Mouse (Mus musculus): ENCODE results near the gene Dync2h1. TPM values are rescaled to one million over a fixed set of nuclear protein-coding genes. Genes with fewer than 3 reads are reported as not detected.
"Not testable (repeated sequence)": the region's sequence is repeated elsewhere in the genome, so short reads cannot be mapped to it uniquely, and the experiment has no call there.

Gene Dync2h1
- polyA plus RNA-seq, 1 experiment from 2014 or later, result 6.3 TPM

GRCm38 (mm10) chr9:6958311-6958710, 225.9 kb downstream of the Dync2h1 start:
- no peak for ATAC-seq (ENCODE audit: insufficient number of reproducible peaks, insufficient read depth, low FRiP score, low read depth)
- H3K9me3 ChIP-seq (ENCODE audit: control insufficient read depth, low read length), result no peaks in the 10 kb centered on the region
- 65% methylated on average over 2 of the region's 2 CpGs for WGBS

GRCm38 (mm10) chr9:6927399-6928035, 256.7 kb downstream of the Dync2h1 start:
- Histone ChIP-seq H3K9ac (ENCODE audit: low read length) (no peak overlapping the region), H3K9me3 (ENCODE audit: control insufficient read depth, low read length) (no peaks in the 10 kb centered on the region), H3K4me3 (ENCODE audit: control insufficient read depth in 1 of 2, insufficient read depth in 1 of 2, low read depth in 1 of 2, low read length in 2 of 2) (no peak overlapping the region), H3K4me2 (ENCODE audit: low read length) (no peak overlapping the region), H3K4me1 (ENCODE audit: control insufficient read depth in 2 of 2, insufficient read depth in 2 of 2, low read length in 2 of 2) (no peaks in the 10 kb centered on the region), H3K36me3 (ENCODE audit: control insufficient read depth, insufficient read depth, low read length) (no peaks in the 10 kb centered on the region), H3K27ac (replicated peaks in 1 of 2; ENCODE audit: control insufficient read depth in 1 of 2, insufficient read depth in 1 of 2, low read depth in 2 of 2, low read length in 2 of 2) (no peak overlapping the region), H3K27me3 (ENCODE audit: control insufficient read depth, insufficient read depth, low read length) (no peaks in the 10 kb centered on the region)
- 40% methylated on average over 1 of the region's 1 CpGs for WGBS
- ATAC-seq (ENCODE audit: insufficient number of reproducible peaks, insufficient read depth, low FRiP score, low read depth), result no peak

More at GRCm38 (mm10) chr9:6958311-6958710, 225.9 kb downstream of the Dync2h1 start:
- no peaks in the 10 kb centered on the region for H3K36me3 ChIP-seq (ENCODE audit: control insufficient read depth, insufficient read depth, low read length)
- no peak overlapping the region for H3K4me3 ChIP-seq (ENCODE audit: control insufficient read depth in 1 of 2, insufficient read depth in 1 of 2, low read depth in 1 of 2, low read length in 2 of 2)
- no peak overlapping the region for H3K9ac ChIP-seq (ENCODE audit: low read length)
- no peaks in the 10 kb centered on the region for H3K4me1 ChIP-seq (ENCODE audit: control insufficient read depth in 2 of 2, insufficient read depth in 2 of 2, low read length in 2 of 2)
- no peaks in the 10 kb centered on the region for H3K27me3 ChIP-seq (ENCODE audit: control insufficient read depth, insufficient read depth, low read length)
- no peak overlapping the region for H3K27ac ChIP-seq (replicated peaks in 1 of 2; ENCODE audit: control insufficient read depth in 1 of 2, insufficient read depth in 1 of 2, low read depth in 2 of 2, low read length in 2 of 2)
- no peak overlapping the region for H3K4me2 ChIP-seq (ENCODE audit: low read length)

- Histone ChIP-seq H3K4me3 (ENCODE audit: control insufficient read depth in 1 of 2, insufficient read depth in 1 of 2, low read depth in 1 of 2, low read length in 2 of 2) (no peak overlapping the region), H3K9me3 (ENCODE audit: control insufficient read depth, low read length) (no peaks in the 10 kb centered on the region), H3K27ac (replicated peaks in 1 of 2; ENCODE audit: control insufficient read depth in 1 of 2, insufficient read depth in 1 of 2, low read depth in 2 of 2, low read length in 2 of 2) (no peak overlapping the region), H3K36me3 (ENCODE audit: control insufficient read depth, insufficient read depth, low read length) (no peaks in the 10 kb centered on the region), H3K4me1 (ENCODE audit: control insufficient read depth in 2 of 2, insufficient read depth in 2 of 2, low read length in 2 of 2) (no peaks in the 10 kb centered on the region), H3K4me2 (ENCODE audit: low read length) (no peak overlapping the region), H3K9ac (ENCODE audit: low read length) (no peak overlapping the region), H3K27me3 (ENCODE audit: control insufficient read depth, insufficient read depth, low read length) (no peaks in the 10 kb centered on the region)
- 94% methylated on average over 1 of the region's 1 CpGs for WGBS
- no peak for ATAC-seq (ENCODE audit: insufficient number of reproducible peaks, insufficient read depth, low FRiP score, low read depth)
Observed at GRCm38 (mm10) chr9:6913471-6913870, 270.8 kb downstream of the Dync2h1 start.

GRCm38 (mm10) chr9:6910537-6910936, 273.7 kb downstream of the Dync2h1 start:
- H3K4me2 ChIP-seq (ENCODE audit: low read length), result 0 out of 2 replicates have a peak overlapping the region, but pooled peaks have one; percentile 18
- H3K27ac ChIP-seq (replicated peaks in 1 of 2; ENCODE audit: control insufficient read depth in 1 of 2, insufficient read depth in 1 of 2, low read depth in 2 of 2, low read length in 2 of 2); H3K4me1 ChIP-seq (ENCODE audit: control insufficient read depth in 2 of 2, insufficient read depth in 2 of 2, low read length in 2 of 2); H3K9ac ChIP-seq (ENCODE audit: low read length); H3K9me3 ChIP-seq (ENCODE audit: control insufficient read depth, low read length); ATAC-seq (ENCODE audit: insufficient number of reproducible peaks, insufficient read depth, low FRiP score, low read depth); H3K4me3 ChIP-seq (ENCODE audit: control insufficient read depth in 1 of 2, insufficient read depth in 1 of 2, low read depth in 1 of 2, low read length in 2 of 2); H3K36me3 ChIP-seq (ENCODE audit: control insufficient read depth, insufficient read depth, low read length); H3K27me3 ChIP-seq (ENCODE audit: control insufficient read depth, insufficient read depth, low read length): not testable (repeated sequence)
- WGBS, result 47% methylated on average over 4 of the region's 4 CpGs

- no peaks in the 10 kb centered on the region for H3K36me3 ChIP-seq (ENCODE audit: control insufficient read depth, insufficient read depth, low read length)
- H3K27ac ChIP-seq (replicated peaks in 1 of 2; ENCODE audit: control insufficient read depth in 1 of 2, insufficient read depth in 1 of 2, low read depth in 2 of 2, low read length in 2 of 2), result no peak overlapping the region
- no peak overlapping the region for H3K4me3 ChIP-seq (ENCODE audit: control insufficient read depth in 1 of 2, insufficient read depth in 1 of 2, low read depth in 1 of 2, low read length in 2 of 2)
- no peaks in the 10 kb centered on the region for H3K4me1 ChIP-seq (ENCODE audit: control insufficient read depth in 2 of 2, insufficient read depth in 2 of 2, low read length in 2 of 2)
- no peaks in the 10 kb centered on the region for H3K9me3 ChIP-seq (ENCODE audit: control insufficient read depth, low read length)
- no peak overlapping the region for H3K9ac ChIP-seq (ENCODE audit: low read length)
- ATAC-seq (ENCODE audit: insufficient number of reproducible peaks, insufficient read depth, low FRiP score, low read depth), result no peak
- 73% methylated on average over 1 of the region's 1 CpGs for WGBS
- no peak overlapping the region for H3K4me2 ChIP-seq (ENCODE audit: low read length)
- H3K27me3 ChIP-seq (ENCODE audit: control insufficient read depth, insufficient read depth, low read length), result no peaks in the 10 kb centered on the region
Observed at GRCm38 (mm10) chr9:6901620-6902019, 282.6 kb downstream of the Dync2h1 start.

- no peak for ATAC-seq (ENCODE audit: insufficient number of reproducible peaks, insufficient read depth, low FRiP score, low read depth)
- H3K9me3 ChIP-seq (ENCODE audit: control insufficient read depth, low read length), result no peaks in the 10 kb centered on the region
- no peak overlapping the region for H3K9ac ChIP-seq (ENCODE audit: low read length)
Observed at GRCm38 (mm10) chr9:6891331-6891730, 292.9 kb downstream of the Dync2h1 start.

GRCm38 (mm10) chr9:6881187-6881984, 302.9 kb downstream of the Dync2h1 start:
- Histone ChIP-seq H3K27ac (replicated peaks in 1 of 2; ENCODE audit: control insufficient read depth in 1 of 2, insufficient read depth in 1 of 2, low read depth in 2 of 2, low read length in 2 of 2) (no peak overlapping the region), H3K9ac (ENCODE audit: low read length) (no peak overlapping the region), H3K4me2 (ENCODE audit: low read length) (no peak overlapping the region), H3K36me3 (ENCODE audit: control insufficient read depth, insufficient read depth, low read length) (no peaks in the 10 kb centered on the region), H3K4me3 (ENCODE audit: control insufficient read depth in 1 of 2, insufficient read depth in 1 of 2, low read depth in 1 of 2, low read length in 2 of 2) (no peak overlapping the region), H3K27me3 (ENCODE audit: control insufficient read depth, insufficient read depth, low read length) (no peaks in the 10 kb centered on the region), H3K9me3 (ENCODE audit: control insufficient read depth, low read length) (no peaks in the 10 kb centered on the region), H3K4me1 (ENCODE audit: control insufficient read depth in 2 of 2, insufficient read depth in 2 of 2, low read length in 2 of 2) (no peaks in the 10 kb centered on the region)
- WGBS, result 62% methylated on average over 1 of the region's 1 CpGs
- ATAC-seq (ENCODE audit: insufficient number of reproducible peaks, insufficient read depth, low FRiP score, low read depth), result no peak

More at GRCm38 (mm10) chr9:6891331-6891730, 292.9 kb downstream of the Dync2h1 start:
- Histone ChIP-seq H3K36me3 (ENCODE audit: control insufficient read depth, insufficient read depth, low read length) (no peaks in the 10 kb centered on the region), H3K27me3 (ENCODE audit: control insufficient read depth, insufficient read depth, low read length) (no peaks in the 10 kb centered on the region), H3K4me1 (ENCODE audit: control insufficient read depth in 2 of 2, insufficient read depth in 2 of 2, low read length in 2 of 2) (0 out of 4 replicates have a peak, but pooled peaks cover 0 to 2% of the 10 kb centered on the region in 2 experiments), H3K27ac (replicated peaks in 1 of 2; ENCODE audit: control insufficient read depth in 1 of 2, insufficient read depth in 1 of 2, low read depth in 2 of 2, low read length in 2 of 2) (no peak overlapping the region), H3K4me2 (ENCODE audit: low read length) (no peak overlapping the region), H3K4me3 (ENCODE audit: control insufficient read depth in 1 of 2, insufficient read depth in 1 of 2, low read depth in 1 of 2, low read length in 2 of 2) (no peak overlapping the region)
